Mouse (Mus musculus): ENCODE data around the gene Mtss1l.

GRCm38 (mm10) chr8:110696051-110696450 lies 25.2 kb upstream of the Mtss1l start:
- TF ChIP-seq CTCF (IDR thresholded peaks at IDR 0.05; ENCODE audit: low read depth) (no peak), EP300 (optimal IDR thresholded peaks at IDR 0.05) (no peak)

Data from stomach, postnatal 0 days (tissue).